Mouse (Mus musculus) embryonic stem cell, embryonic (primary cell): ENCODE data around the gene Lrrn4cl.

Experiments used
- CTCF ChIA-PET, 4 experiments: fragments of 300-600 bp in 2 of 4; fragments of 350-600 bp in 2 of 4; sonication (Branson Sonifier 250); formaldehyde crosslinking; loops; one replicate each; lab custom pipeline; 2022; ENCODE audit warnings: inconsistent platforms in 2 of 4; lab: Charles Lee
- POLR2A ChIA-PET, 4 experiments: fragments of 300-600 bp in 2 of 4; fragments of 350-600 bp in 2 of 4; sonication (Branson Sonifier 250); formaldehyde crosslinking; loops; one replicate each; lab custom pipeline; 2022; ENCODE audit warnings: antibody characterized with exemption in 4 of 4, inconsistent platforms in 1 of 4; lab: Charles Lee

Gene Lrrn4cl

GRCm38 (mm10) chr19:8886916-8887584, 36.5 kb downstream of the Lrrn4cl start:
- CTCF ChIA-PET, result interaction anchor here in 1 of 4 experiments (0.6 kb wide), 1 partner anchor 93 kb away, joined by 3 read pairs; no protein-coding TSS in a partner anchor
- POLR2A ChIA-PET, result interaction anchor here (0.6 to 27.2 kb wide), 128 partner anchors 3 to 1616 kb away, joined by 3 to 851 read pairs (median 11); partner anchors contain the start of genes Eef1g (in 4 of the 4), Ganab (in 4 of the 4), Tut1 (in 4 of the 4) and Ubxn1 (in 4 of the 4)

GRCm38 (mm10) chr19:8887585-8888463, 37.3 kb downstream of the Lrrn4cl start:
- ChIA-PET CTCF (interaction anchor here in 1 of 4 experiments (1.2 kb wide), 1 partner anchor 195 kb away, joined by 5 read pairs; no protein-coding TSS in a partner anchor), POLR2A (interaction anchor here (0.6 to 27.2 kb wide), 220 partner anchors 2 to 1623 kb away, joined by 3 to 851 read pairs (median 6); partner anchors contain the start of genes Eef1g (in 4 of the 4), Ganab (in 4 of the 4), Gng3 (in 4 of the 4) and Tut1 (in 4 of the 4))

- CTCF ChIA-PET, result interaction anchor here in 3 of 4 experiments (0.6 to 1.2 kb wide), 6 partner anchors 9 to 194 kb away, joined by 3 to 5 read pairs (median 4); no protein-coding TSS in a partner anchor
- POLR2A ChIA-PET, result interaction anchor here (0.5 to 27.2 kb wide), 219 partner anchors 1 to 1624 kb away, joined by 3 to 851 read pairs (median 6); partner anchors contain the start of genes B3gat3 (in 4 of the 4), Eef1g (in 4 of the 4), Ganab (in 4 of the 4) and Gng3 (in 4 of the 4)
Observed at GRCm38 (mm10) chr19:8888511-8889385, 38.2 kb downstream of the Lrrn4cl start, which contains the start of the genes 1810009A15Rik and Gm49416. TSS of gene 1810009A15Rik (plus strand) at chr19:8888853. TSS of gene Gm49416 (plus strand) at chr19:8888926.

GRCm38 (mm10) chr19:8892829-8893766, 42.5 kb downstream of the Lrrn4cl start, which contains the start of gene Ints5:
TSS of gene Ints5 (plus strand) at chr19:8893005.
- CTCF ChIA-PET, result interaction anchor here in 3 of 4 experiments (0.6 to 0.8 kb wide), 6 partner anchors 43 to 1915 kb away, joined by 3 to 5 read pairs (median 4); no protein-coding TSS in a partner anchor
- POLR2A ChIA-PET, result interaction anchor here (0.5 to 25.4 kb wide), 55 partner anchors 11 to 1823 kb away, joined by 3 to 851 read pairs (median 5); partner anchors contain the start of genes B3gat3 (in 3 of the 4), Slc3a2 (in 3 of the 4), Tut1 (in 3 of the 4) and Ubxn1 (in 3 of the 4)

- ChIA-PET POLR2A (interaction anchor here (0.6 to 25.4 kb wide), 39 partner anchors 8 to 182 kb away, joined by 3 to 851 read pairs (median 4); partner anchors contain the start of genes 1810009A15Rik (in 4 of the 4), Gm49416 (in 4 of the 4), Uqcc3 (in 3 of the 4) and B3gat3 (in 2 of the 4)), CTCF (interaction anchor here in 1 of 4 experiments (0.9 kb wide), 1 partner anchor 177 kb away, joined by 3 read pairs; no protein-coding TSS in a partner anchor)
Observed at GRCm38 (mm10) chr19:8895397-8895960, 44.9 kb downstream of the Lrrn4cl start.

- ChIA-PET POLR2A (interaction anchor here (0.6 to 25.4 kb wide), 42 partner anchors 9 to 183 kb away, joined by 3 to 851 read pairs (median 4); partner anchors contain the start of genes 1810009A15Rik (in 4 of the 4), Gm49416 (in 4 of the 4), Gng3 (in 3 of the 4) and Mta2 (in 3 of the 4)), CTCF (interaction anchor here in 1 of 4 experiments (0.9 kb wide), 1 partner anchor 178 kb away, joined by 3 read pairs; no protein-coding TSS in a partner anchor)
Observed at GRCm38 (mm10) chr19:8896231-8896630, 45.7 kb downstream of the Lrrn4cl start.

GRCm38 (mm10) chr19:8897211-8897864, 46.8 kb downstream of the Lrrn4cl start:
- POLR2A ChIA-PET, result interaction anchor here (0.5 to 25.4 kb wide), 65 partner anchors 8 to 184 kb away, joined by 3 to 851 read pairs (median 4); partner anchors contain the start of genes 1810009A15Rik (in 4 of the 4), Gm49416 (in 4 of the 4), B3gat3 (in 3 of the 4) and Mta2 (in 3 of the 4)
- CTCF ChIA-PET, result interaction anchor here in 1 of 4 experiments (0.6 to 1.0 kb wide), 2 partner anchors 8 to 51 kb away, joined by 3 to 4 read pairs; no protein-coding TSS in a partner anchor

- POLR2A ChIA-PET, result interaction anchor here (0.5 to 25.4 kb wide), 71 partner anchors 8 to 985 kb away, joined by 3 to 851 read pairs (median 4); partner anchors contain the start of genes 1810009A15Rik (in 4 of the 4), Gm49416 (in 4 of the 4), B3gat3 (in 3 of the 4) and Mta2 (in 3 of the 4)
Observed at GRCm38 (mm10) chr19:8897865-8898495, 47.4 kb downstream of the Lrrn4cl start, which contains the start of gene Ganab. TSS of gene Ganab (plus strand) at chr19:8898071.

GRCm38 (mm10) chr19:8898576-8898975, 48.0 kb downstream of the Lrrn4cl start:
- CTCF ChIA-PET, result interaction anchor here in 1 of 4 experiments (1.0 kb wide), 1 partner anchor 52 kb away, joined by 3 read pairs; no protein-coding TSS in a partner anchor
- POLR2A ChIA-PET, result interaction anchor here (0.6 to 25.4 kb wide), 40 partner anchors 11 to 985 kb away, joined by 3 to 851 read pairs (median 4); partner anchors contain the start of genes 1810009A15Rik (in 4 of the 4), Gm49416 (in 4 of the 4), B3gat3 (in 2 of the 4) and Eef1g (in 2 of the 4)

More at GRCm38 (mm10) chr19:8897865-8898495, 47.4 kb downstream of the Lrrn4cl start, which contains the start of gene Ganab:
- CTCF ChIA-PET, result interaction anchor here in 1 of 4 experiments (0.6 to 1.0 kb wide), 2 partner anchors 9 to 52 kb away, joined by 3 to 4 read pairs; no protein-coding TSS in a partner anchor

- CTCF ChIA-PET, result interaction anchor here in 1 of 4 experiments (0.7 kb wide), 1 partner anchor 184 kb away, joined by 3 read pairs; no protein-coding TSS in a partner anchor
- POLR2A ChIA-PET, result interaction anchor here (0.6 to 25.4 kb wide), 29 partner anchors 9 to 984 kb away, joined by 3 to 851 read pairs (median 4); partner anchors contain the start of genes 1810009A15Rik (in 4 of the 4), Gm49416 (in 4 of the 4), B3gat3 (in 2 of the 4) and Eef1g (in 2 of the 4)
Observed at GRCm38 (mm10) chr19:8899079-8899478, 48.5 kb downstream of the Lrrn4cl start.

- POLR2A ChIA-PET, result interaction anchor here in 3 of 4 experiments (0.6 to 3.5 kb wide), 18 partner anchors 10 to 89 kb away, joined by 3 to 22 read pairs (median 4); partner anchors contain the start of genes Eef1g (in 3 of the 3), 1810009A15Rik (in 2 of the 3), Gm49416 (in 2 of the 3) and Eml3 (in 1 of the 3)
- CTCF ChIA-PET, result no interaction called here
Observed at GRCm38 (mm10) chr19:8903412-8903811, 52.8 kb downstream of the Lrrn4cl start.
